Mouse (Mus musculus) heart, embryonic 11.5 days (tissue): ENCODE results near the gene Hist2h2ac. TPM values are rescaled to one million over a fixed set of nuclear protein-coding genes. Genes with fewer than 3 reads are reported as not detected.
"Not testable (repeated sequence)": the region's sequence is repeated elsewhere in the genome, so short reads cannot be mapped to it uniquely, and the experiment has no call there.

ENCODE experiments used
- ATAC-seq: fragments of 200-750 bp; cut with Nextera tagmentation; replicated peaks from 2 replicates; pipeline ENCODE4 v1.8.0; 2017; ENCODE audit warnings: moderate library complexity; ENCODE audit not compliant: insufficient number of reproducible peaks, low FRiP score, low TSS enrichment
- H3K27ac ChIP-seq: fragments of 300-500 bp; sonication (generic); 2 replicates; pipeline ENCODE4 v1.5.1; 2014; ENCODE audit warnings: mild to moderate bottlenecking, low read depth, low read length
- H3K27me3 ChIP-seq: fragments of 300-500 bp; sonication (generic); 2 replicates; pipeline ENCODE4 v1.6.1; 2014; ENCODE audit warnings: mild to moderate bottlenecking, low read length, mixed read lengths; ENCODE audit not compliant: control insufficient read depth, insufficient read depth
- H3K36me3 ChIP-seq: fragments of 300-500 bp; sonication (generic); 2 replicates; pipeline ENCODE4 v1.6.1; 2014; ENCODE audit warnings: mild to moderate bottlenecking, low read length, moderate library complexity, mixed read lengths; ENCODE audit not compliant: control insufficient read depth, insufficient read depth
- H3K4me1 ChIP-seq: fragments of 300-500 bp; sonication (generic); 2 replicates; pipeline ENCODE4 v1.6.1; 2014; ENCODE audit warnings: low read length; ENCODE audit not compliant: control insufficient read depth, insufficient read depth
- H3K4me2 ChIP-seq: fragments of 300-500 bp; sonication (generic); 2 replicates; pipeline ENCODE4 v1.6.1; 2014; ENCODE audit warnings: mild to moderate bottlenecking, moderate library complexity
- H3K4me3 ChIP-seq: fragments of 300-500 bp; sonication (generic); 2 replicates; pipeline ENCODE4 v1.5.1; 2014; ENCODE audit warnings: low read depth, low read length
- H3K9ac ChIP-seq: fragments of 300-500 bp; sonication (generic); 2 replicates; pipeline ENCODE4 v1.6.1; 2014; ENCODE audit warnings: mild to moderate bottlenecking, low read depth, low read length, moderate library complexity
- H3K9me3 ChIP-seq: fragments of 300-500 bp; sonication (generic); replicated peaks from 2 replicates; pipeline ENCODE4 v1.6.1; 2016; ENCODE audit warnings: low read length; ENCODE audit not compliant: control insufficient read depth
- WGBS: fragments of 180-500 bp; shearing (Covaris S2); extraction: QIAGEN DNeasy Blood & Tissue Kit; methylation state at CpG from one replicate; pipeline ENCODE4 v1.1.7; 2014; ENCODE audit not compliant: insufficient replicate concordance; 5-methylcytosine and 5-hydroxymethylcytosine counted together
- polyA plus RNA-seq: library from polyadenylated mRNA; unstranded; fragments of >200 nt; fragmentation: Nextera tagmentation; extraction: Ambion mirVana; gene quantifications from 2 replicates; pipeline ENCODE4 v1.2.1, GENCODE M21; 2014

The Hist2h2ac gene
- polyA plus RNA-seq, 1 experiment from 2014 or later: 5.5 TPM

DNA sequence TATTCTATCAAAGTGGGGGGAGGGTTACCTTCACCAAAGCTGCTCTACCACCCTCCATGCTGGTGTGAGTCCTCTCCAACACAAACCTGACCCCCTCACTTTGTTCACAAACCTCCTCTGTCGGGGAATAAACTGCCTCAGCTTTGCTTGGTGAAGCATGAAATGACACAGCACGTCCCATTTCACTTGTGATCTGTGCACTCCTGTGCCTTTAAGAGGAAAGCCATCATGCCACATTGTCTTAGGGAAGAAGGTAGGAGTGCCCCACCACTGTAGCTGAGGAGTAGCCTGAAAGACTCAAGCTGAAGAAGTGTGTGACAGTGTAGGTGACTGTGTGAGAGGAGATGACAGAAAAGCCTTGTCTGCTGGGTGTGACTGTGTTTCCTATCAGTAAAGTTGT lies 4.7 kb upstream of the Hist2h2ac start:
- no peaks in the 10 kb centered on the region for H3K36me3 ChIP-seq
- ATAC-seq: no peak
- H3K4me3 ChIP-seq: no peak overlapping the region
- H3K27ac ChIP-seq: peak overlapping the region; percentile 46; the same call in 1 of the 2 replicates
- H3K4me2 ChIP-seq: no peak overlapping the region; the same call in 1 of the 2 replicates
- no peaks in the 10 kb centered on the region for H3K27me3 ChIP-seq
- H3K4me1 ChIP-seq: peaks cover 25% of the 10 kb centered on the region
- no peaks in the 10 kb centered on the region for H3K9me3 ChIP-seq
- 48% methylated on average over 2 of the region's 2 CpGs for WGBS
- 0 out of 2 replicates have a peak overlapping the region, but pooled peaks have one; percentile 28 for H3K9ac ChIP-seq

DNA sequence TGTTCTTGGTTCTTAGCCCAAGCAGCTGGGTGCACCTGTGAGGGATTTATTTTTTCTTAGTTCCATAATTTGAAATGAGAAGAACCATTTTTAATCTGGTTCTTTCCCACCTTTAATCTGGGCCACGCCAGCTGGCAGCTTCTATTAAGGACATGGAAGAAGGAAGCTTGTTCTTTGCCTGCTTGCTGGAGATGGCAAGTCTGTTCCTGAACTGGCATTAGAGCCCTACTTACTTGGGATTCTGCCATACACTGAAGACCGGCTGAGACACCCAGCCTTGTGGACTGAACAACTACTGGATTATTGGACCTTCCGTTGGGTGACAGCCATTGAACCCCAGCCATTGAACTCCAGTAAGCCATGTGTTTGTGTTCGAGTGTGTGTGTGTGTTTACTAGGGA lies 2.1 kb upstream of the Hist2h2ac start:
- H3K27me3 ChIP-seq: no peaks in the 10 kb centered on the region
- H3K9me3 ChIP-seq: no peaks in the 10 kb centered on the region
- no peak overlapping the region for H3K9ac ChIP-seq
- H3K4me2 ChIP-seq: peak overlapping the region; percentile 67; the same call in 1 of the 2 replicates
- no peak overlapping the region for H3K27ac ChIP-seq
- no peaks in the 10 kb centered on the region for H3K36me3 ChIP-seq
- peaks cover 31% of the 10 kb centered on the region for H3K4me1 ChIP-seq
- no peak for ATAC-seq
- WGBS: 93% methylated on average over 4 of the region's 4 CpGs
- no peak overlapping the region for H3K4me3 ChIP-seq

DNA sequence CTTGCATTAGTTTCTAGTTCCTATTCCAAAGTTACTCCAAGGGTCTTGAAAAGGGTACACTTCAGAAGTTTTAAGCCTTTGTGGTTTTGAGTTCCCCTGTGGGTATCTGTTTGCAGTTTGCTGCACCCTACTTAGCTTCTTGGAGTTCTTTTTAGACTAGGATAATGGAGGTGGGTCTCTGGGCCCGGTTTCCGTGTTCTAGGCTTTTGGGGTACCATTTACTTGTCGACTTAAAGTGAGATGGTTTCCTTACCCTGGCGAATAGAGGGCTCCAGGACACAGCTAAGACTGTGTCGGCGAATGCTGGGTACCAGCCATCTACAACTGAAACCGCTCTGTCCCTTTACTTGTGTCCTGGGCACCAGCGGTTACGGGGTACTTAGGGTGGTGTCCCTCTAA lies 959 bp upstream of the Hist2h2ac start:
- Histone ChIP-seq H3K9me3 (no peaks in the 10 kb centered on the region), H3K36me3 (no peaks in the 10 kb centered on the region), H3K27me3 (no peaks in the 10 kb centered on the region), H3K4me3 (peak overlapping the region; percentile 66), H3K4me2 (peak overlapping the region; percentile 67), H3K4me1 (peaks cover 31% of the 10 kb centered on the region), H3K9ac (peak overlapping the region; percentile 97), H3K27ac (peak overlapping the region; percentile 99)
- WGBS: 35% methylated on average over 9 of the region's 9 CpGs
- ATAC-seq: no peak

DNA sequence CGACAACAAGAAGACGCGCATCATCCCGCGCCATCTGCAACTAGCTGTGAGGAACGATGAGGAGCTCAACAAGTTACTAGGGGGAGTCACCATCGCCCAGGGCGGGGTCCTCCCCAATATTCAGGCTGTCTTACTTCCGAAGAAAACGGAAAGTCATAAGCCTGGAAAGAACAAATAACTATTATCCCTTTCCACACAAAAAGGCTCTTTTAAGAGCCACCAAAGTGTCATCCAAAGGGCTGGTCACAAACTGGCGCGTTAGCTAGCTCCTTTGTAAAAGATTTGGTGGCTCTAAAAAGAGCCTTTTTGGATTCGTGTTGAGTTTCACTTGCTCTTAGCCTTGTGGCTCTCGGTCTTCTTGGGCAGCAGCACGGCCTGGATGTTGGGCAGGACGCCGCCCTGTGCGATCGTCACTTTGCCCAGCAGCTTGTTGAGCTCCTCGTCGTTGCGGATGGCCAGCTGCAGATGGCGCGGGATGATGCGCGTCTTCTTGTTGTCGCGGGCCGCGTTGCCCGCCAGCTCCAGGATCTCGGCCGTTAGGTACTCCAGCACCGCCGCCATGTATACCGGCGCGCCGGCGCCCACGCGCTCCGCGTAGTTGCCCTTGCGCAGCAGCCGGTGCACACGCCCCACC lies 432 bp downstream of the Hist2h2ac start:
- WGBS: under 1% methylated on average over 24 of the region's 47 CpGs
- H3K27ac ChIP-seq: peak overlapping the region; percentile 99

DNA sequence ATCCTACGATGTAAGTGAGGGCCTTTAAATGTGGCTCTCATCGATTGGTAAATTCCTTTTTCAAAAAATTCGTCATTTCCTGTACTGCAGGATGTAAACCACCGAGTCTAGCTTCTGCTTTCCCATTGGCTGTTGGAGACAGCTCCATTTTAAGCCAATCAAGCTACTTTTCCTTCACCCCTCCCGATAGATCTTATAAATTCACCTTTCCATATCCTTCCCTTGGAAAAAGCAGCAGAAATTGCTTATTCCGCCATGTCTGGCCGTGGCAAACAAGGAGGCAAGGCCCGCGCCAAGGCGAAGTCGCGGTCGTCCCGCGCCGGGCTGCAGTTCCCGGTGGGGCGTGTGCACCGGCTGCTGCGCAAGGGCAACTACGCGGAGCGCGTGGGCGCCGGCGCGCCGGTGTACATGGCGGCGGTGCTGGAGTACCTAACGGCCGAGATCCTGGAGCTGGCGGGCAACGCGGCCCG lies 984 bp downstream of the Hist2h2ac start, which contains the start of the genes Bola1 and Hist2h2ab:
Bola1 (minus strand) TSS at position 49 of the 470 bp plus-strand sequence.
Hist2h2ab (plus strand) TSS at position 205 of the 470 bp plus-strand sequence.
- Histone ChIP-seq H3K9me3 (no peaks in the 10 kb centered on the region), H3K4me3 (peak within 1 kb of the TSS; percentile 66), H3K9ac (peak within 1 kb of the TSS; percentile 97), H3K4me2 (peak within 1 kb of the TSS; percentile 67), H3K36me3 (no peaks in the 10 kb centered on the region), H3K27ac (peak within 1 kb of the TSS; percentile 99), H3K27me3 (no peaks in the 10 kb centered on the region), H3K4me1 (peaks cover 17% of the 10 kb centered on the region; the same call in 1 of the 2 replicates)
- under 1% methylated on average over 37 of the region's 37 CpGs for WGBS
- ATAC-seq: peak; percentile 76

More for the DNA sequence above, 432 bp downstream of the Hist2h2ac start:
- H3K27me3 ChIP-seq, H3K36me3 ChIP-seq, H3K9me3 ChIP-seq: not testable (repeated sequence)
- H3K4me3 ChIP-seq: peak overlapping the region; percentile 66
- peak overlapping the region; percentile 97 for H3K9ac ChIP-seq
- peaks cover 23% of the 10 kb centered on the region for H3K4me1 ChIP-seq
- ATAC-seq: 0 out of 2 replicates have a peak, but pooled peaks have one; percentile 12
- H3K4me2 ChIP-seq: peak overlapping the region; percentile 67

DNA sequence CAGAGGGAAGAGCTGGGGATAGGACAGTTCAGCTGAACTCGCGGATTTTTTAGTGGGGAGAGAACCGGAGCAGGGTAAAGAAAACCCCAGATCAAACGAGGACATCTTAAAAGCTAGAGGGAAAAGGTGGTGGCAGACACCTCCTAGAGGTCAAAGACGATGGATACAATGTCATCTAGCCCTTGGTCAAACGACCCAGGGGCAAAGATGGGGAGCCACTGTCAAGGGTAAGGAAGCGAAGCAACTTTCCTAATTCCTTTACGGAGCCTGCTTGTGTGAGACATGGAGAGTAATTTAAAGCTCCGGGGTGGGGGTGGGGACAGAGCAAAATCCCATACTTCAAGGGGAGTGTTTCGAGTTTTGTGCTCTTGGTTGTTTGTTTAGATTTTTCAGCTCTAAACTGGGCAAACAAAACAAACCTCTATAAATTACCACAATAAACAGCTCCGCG lies 1.5 kb downstream of the Hist2h2ac start:
- Histone ChIP-seq H3K4me2 (peak overlapping the region; percentile 67), H3K4me3 (peak overlapping the region; percentile 66), H3K36me3 (no peaks in the 10 kb centered on the region), H3K4me1 (peaks cover 17% of the 10 kb centered on the region; the same call in 1 of the 2 replicates), H3K27ac (peak overlapping the region; percentile 99), H3K9me3 (no peaks in the 10 kb centered on the region), H3K9ac (peak overlapping the region; percentile 97), H3K27me3 (no peaks in the 10 kb centered on the region)
- under 1% methylated on average over 12 of the region's 12 CpGs for WGBS
- no peak; the same call in 1 of the 2 replicates for ATAC-seq

DNA sequence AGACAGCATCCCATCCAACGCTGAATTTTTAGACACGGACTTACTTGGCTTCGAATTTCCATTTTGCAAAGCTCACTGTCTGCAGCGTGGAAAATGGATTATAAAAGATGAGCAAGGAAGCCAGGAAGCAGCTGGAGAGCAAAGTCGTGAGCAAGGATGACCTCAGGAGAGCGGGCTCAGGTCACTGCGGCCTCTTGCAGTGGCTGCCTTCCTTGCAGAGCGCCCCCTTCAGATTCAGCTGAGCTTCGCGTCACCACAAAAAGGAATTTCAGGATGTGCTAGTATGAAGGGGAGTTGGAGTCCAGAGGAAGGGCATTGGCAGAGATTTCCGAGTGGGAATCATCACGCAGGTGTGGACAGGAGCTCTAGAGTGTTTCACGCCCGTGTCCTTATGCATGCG lies 11.4 kb downstream of the Hist2h2ac start:
- 17% methylated on average over 15 of the region's 15 CpGs for WGBS
- Histone ChIP-seq H3K4me1 (no peaks in the 10 kb centered on the region), H3K4me2 (no peak overlapping the region), H3K27me3 (no peaks in the 10 kb centered on the region), H3K9ac (no peak overlapping the region), H3K36me3 (no peaks in the 10 kb centered on the region), H3K4me3 (no peak overlapping the region), H3K27ac (no peak overlapping the region), H3K9me3 (no peaks in the 10 kb centered on the region)
- ATAC-seq: no peak

DNA sequence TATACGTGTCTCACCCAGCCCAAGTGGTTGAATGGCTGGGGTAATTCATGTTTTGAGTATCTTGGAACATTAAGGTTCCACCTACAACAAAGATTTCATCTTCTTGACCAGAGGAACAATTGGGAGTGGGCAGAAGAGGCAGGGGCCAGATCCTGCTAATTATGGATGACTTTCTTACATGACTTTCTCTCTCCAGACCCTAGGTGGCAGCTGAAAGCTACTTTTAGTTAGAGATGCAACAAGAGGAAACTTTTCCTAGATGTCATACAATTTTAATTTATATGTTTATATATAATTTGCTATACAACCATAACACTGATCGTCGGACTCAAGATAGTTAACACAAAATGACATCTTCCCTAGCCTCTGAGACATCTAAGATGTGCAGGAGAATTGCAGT lies 12.9 kb downstream of the Hist2h2ac start:
- H3K36me3 ChIP-seq: no peaks in the 10 kb centered on the region
- ATAC-seq: no peak
- H3K9ac ChIP-seq: no peak overlapping the region
- no peaks in the 10 kb centered on the region for H3K4me1 ChIP-seq
- no peak overlapping the region for H3K27ac ChIP-seq
- no peak overlapping the region for H3K4me2 ChIP-seq
- WGBS: 73% methylated on average over 3 of the region's 3 CpGs
- no peaks in the 10 kb centered on the region for H3K27me3 ChIP-seq
- no peaks in the 10 kb centered on the region for H3K9me3 ChIP-seq
- H3K4me3 ChIP-seq: no peak overlapping the region
